Comparison of ENCODE assay signal across 8 mouse cellular contexts in genomic region chr2:121588309-121588694, GRCm38 (mm10).
A peak's percentile ranks its signal among the peaks of the same experiment; 100 is the strongest.
DNase-seq lines count a peak whose midpoint lies in the region; ATAC-seq and TF ChIP-seq lines count a peak whose summit lies in the region.

No protein-coding gene starts in this region.

- 45% methylated on average over 4 of the region's 4 CpGs for WGBS in kidney, adult 2 months
- WGBS in embryonic facial prominence, embryonic 12.5 days, result 27% methylated on average over 4 of the region's 4 CpGs
- WGBS in liver, embryonic 13.5 days (ENCODE audit: insufficient replicate concordance), result 52% methylated on average over 4 of the region's 4 CpGs
- WGBS in stomach, embryonic 14.5 days, result 44% methylated on average over 4 of the region's 4 CpGs

- H3K27me3 ChIP-seq in kidney, adult 2 months (replicated peaks; ENCODE audit: control insufficient read depth, insufficient read depth, low read length), result no peaks in the 10 kb centered on the region
- 0 out of 2 replicates have a peak, but pooled peaks cover 3% of the 10 kb centered on the region for H3K27me3 ChIP-seq in embryonic facial prominence, embryonic 12.5 days
- H3K27me3 ChIP-seq in liver, embryonic 13.5 days, result no peaks in the 10 kb centered on the region
- no peaks in the 10 kb centered on the region for H3K27me3 ChIP-seq in stomach, embryonic 14.5 days (ENCODE audit: control insufficient read depth, insufficient read depth, low read length)

- no peak for TF ChIP-seq POLR2A in kidney, adult 2 months (IDR thresholded peaks at IDR 0.05; ENCODE audit: low read depth, low read length)

- no peak overlapping the region for H3K4me3 ChIP-seq in kidney, adult 2 months (ENCODE audit: insufficient read depth, low read depth, low read length)
- no peak overlapping the region for H3K4me3 ChIP-seq in embryonic facial prominence, embryonic 12.5 days
- no peak overlapping the region for H3K4me3 ChIP-seq in liver, embryonic 13.5 days (replicated peaks)
- H3K4me3 ChIP-seq in stomach, embryonic 14.5 days (ENCODE audit: low read depth, low read length), result no peak overlapping the region

- H3K9me3 ChIP-seq in embryonic facial prominence, embryonic 12.5 days, result no peaks in the 10 kb centered on the region
- H3K9me3 ChIP-seq in liver, embryonic 13.5 days (replicated peaks), result no peaks in the 10 kb centered on the region
- H3K9me3 ChIP-seq in stomach, embryonic 14.5 days (ENCODE audit: control insufficient read depth, low read depth, low read length), result no peaks in the 10 kb centered on the region

- intact Hi-C loops in heart, postnatal 14 days (cut with DNase I), result loop anchor here (5.0 kb wide), 1 partner anchor 34 kb away; no protein-coding TSS in a partner anchor

- peak; percentile 61; the same call in 1 of the 2 replicates for ATAC-seq in embryonic facial prominence, embryonic 12.5 days (ENCODE audit: insufficient number of reproducible peaks, insufficient read depth, low FRiP score, low TSS enrichment)
- peak; percentile 18; the same call in 1 of the 2 replicates for ATAC-seq in liver, embryonic 13.5 days (ENCODE audit: low read depth)
- peak; percentile 57; the same call in 1 of the 2 replicates for ATAC-seq in stomach, embryonic 14.5 days (ENCODE audit: insufficient number of reproducible peaks, insufficient read depth, low FRiP score, low read depth)

- no peak overlapping the region for H3K27ac ChIP-seq in kidney, adult 2 months (ENCODE audit: insufficient read depth, low read depth, low read length)
- peak overlapping the region; percentile 69 for H3K27ac ChIP-seq in embryonic facial prominence, embryonic 12.5 days
- H3K27ac ChIP-seq in liver, embryonic 13.5 days, result no peak overlapping the region; the same call in 1 of the 2 replicates
- H3K27ac ChIP-seq in stomach, embryonic 14.5 days (ENCODE audit: low read length), result no peak overlapping the region; the same call in 1 of the 2 replicates

- H3K4me2 ChIP-seq in embryonic facial prominence, embryonic 12.5 days (replicated peaks), result peak overlapping the region; percentile 25
- H3K4me2 ChIP-seq in liver, embryonic 13.5 days, result peak overlapping the region; percentile 25
- H3K4me2 ChIP-seq in stomach, embryonic 14.5 days (replicated peaks; ENCODE audit: low read depth, low read length), result no peak overlapping the region

- H3K36me3 ChIP-seq in kidney, adult 2 months (ENCODE audit: control insufficient read depth, insufficient read depth, low read length), result no peaks in the 10 kb centered on the region
- no peaks in the 10 kb centered on the region for H3K36me3 ChIP-seq in embryonic facial prominence, embryonic 12.5 days
- H3K36me3 ChIP-seq in liver, embryonic 13.5 days, result no peaks in the 10 kb centered on the region
- H3K36me3 ChIP-seq in stomach, embryonic 14.5 days (ENCODE audit: control insufficient read depth, insufficient read depth, low read length), result no peaks in the 10 kb centered on the region

- H3K9ac ChIP-seq in embryonic facial prominence, embryonic 12.5 days, result no peak overlapping the region
- H3K9ac ChIP-seq in liver, embryonic 13.5 days, result no peak overlapping the region
- H3K9ac ChIP-seq in stomach, embryonic 14.5 days (replicated peaks; ENCODE audit: low read depth, low read length), result no peak overlapping the region

- H3K4me1 ChIP-seq in kidney, adult 2 months (ENCODE audit: control insufficient read depth, insufficient read depth, low read length), result no peaks in the 10 kb centered on the region
- H3K4me1 ChIP-seq in embryonic facial prominence, embryonic 12.5 days, result peaks cover 16% of the 10 kb centered on the region
- peaks cover 28% of the 10 kb centered on the region for H3K4me1 ChIP-seq in liver, embryonic 13.5 days (replicated peaks)
- H3K4me1 ChIP-seq in stomach, embryonic 14.5 days (ENCODE audit: control insufficient read depth, insufficient read depth, low read length), result peaks cover 9% of the 10 kb centered on the region; the same call in 1 of the 2 replicates

- TF ChIP-seq CTCF in kidney, adult 2 months (conservative IDR thresholded peaks at IDR 0.05; ENCODE audit: insufficient read depth, insufficient read length, low read depth, low read length), result no peak

- DNase-seq in kidney, adult 2 months, result peak; percentile 21
- DNase-seq in kidney, adult 18-20 months, result no peak
- DNase-seq in heart, postnatal 14 days, result peak; percentile 47 to 56
- no peak for DNase-seq in liver, embryonic 13.5 days
- DNase-seq in adrenal gland, postnatal 36 days, result no peak
- no peak for DNase-seq in spleen, postnatal 10 days (ENCODE audit: low spot score in 2 of 2)

Comparison
In these comparisons a context has a peak if more than half of its experiments do, and no peak if none do; other contexts are left out.
1. DNase-seq: peak in kidney, adult 2 months (single experiment) and heart, postnatal 14 days (2 of 2); none in kidney, adult 18-20 months (single experiment), liver, embryonic 13.5 days (single experiment), adrenal gland, postnatal 36 days (0 of 2) and spleen, postnatal 10 days (0 of 2).
2. Peak in every context shown above with its lines, with median percentiles within 50 percentile points of each other: ATAC-seq.